Mouse (Mus musculus): ENCODE measurements at regions not wholly inside any gene's neighbourhood (a gene's known extent, or its start where the extent isn't known, plus 50 kb on each side); places are given as distances from the start of the nearest gene placed in this dataset.

DNA sequence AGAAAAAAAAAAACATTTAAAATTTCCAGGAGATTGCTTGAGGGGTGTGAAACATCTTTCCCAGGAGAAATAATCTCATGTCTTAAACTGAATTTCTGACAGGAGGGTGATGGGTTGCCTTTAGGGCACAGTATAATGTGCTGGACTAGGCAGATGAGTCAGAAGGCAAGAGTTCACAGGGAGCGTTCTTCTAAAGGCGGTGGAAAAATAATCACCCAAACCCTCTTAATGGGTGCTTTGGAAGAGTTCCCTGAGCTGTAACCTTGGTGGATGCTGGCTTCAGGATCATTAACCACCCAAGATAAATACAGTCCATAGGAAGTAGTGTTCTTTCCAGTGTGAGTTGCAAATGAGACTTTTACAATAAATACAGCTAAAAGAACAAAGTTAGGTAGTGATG is 378.8 kb downstream of the Fam198b start:
- DNase-seq (ENCODE audit: low spot score) (no peak), ATAC-seq (ENCODE audit: insufficient read depth, low read depth) (no peak)
- no peak overlapping the region for H3K4me2 ChIP-seq (ENCODE audit: low read depth, low read length)
- H3K4me1 ChIP-seq (ENCODE audit: control insufficient read depth, insufficient read depth) = no peaks in the 10 kb centered on the region
- H3K36me3 ChIP-seq (replicated peaks; ENCODE audit: control insufficient read depth, insufficient read depth, low read length) = no peaks in the 10 kb centered on the region
- no peak overlapping the region for H3K4me3 ChIP-seq (ENCODE audit: low read depth, low read length)
- TF ChIP-seq EP300 (IDR thresholded peaks at IDR 0.05; ENCODE audit: low read depth) (no peak), CTCF (IDR thresholded peaks at IDR 0.05; ENCODE audit: low read depth) (no peak)
- H3K27me3 ChIP-seq (ENCODE audit: control insufficient read depth, insufficient read depth, low read length) = no peaks in the 10 kb centered on the region
- 77% methylated on average over 2 of the region's 2 CpGs for WGBS
- H3K9me3 ChIP-seq (replicated peaks; ENCODE audit: control insufficient read depth, low read length) = 0 out of 2 replicates have a peak, but pooled peaks cover 3% of the 10 kb centered on the region
- no peak overlapping the region for H3K9ac ChIP-seq (replicated peaks; ENCODE audit: low read depth, low read length)
- no peak overlapping the region for H3K27ac ChIP-seq (ENCODE audit: low read depth)

GRCm38 (mm10) chr3:80284656-80285055 is 400.3 kb downstream of the Fam198b start:
- DNase-seq (ENCODE audit: low spot score) = no peak
- TF ChIP-seq CTCF (IDR thresholded peaks at IDR 0.05; ENCODE audit: low read depth) (no peak), EP300 (IDR thresholded peaks at IDR 0.05; ENCODE audit: low read depth) (no peak)
- Histone ChIP-seq H3K27me3 (ENCODE audit: control insufficient read depth, insufficient read depth, low read length) (no peaks in the 10 kb centered on the region), H3K9ac (replicated peaks; ENCODE audit: low read depth, low read length) (no peak overlapping the region), H3K4me2 (ENCODE audit: low read depth, low read length) (no peak overlapping the region), H3K4me3 (ENCODE audit: low read depth, low read length) (no peak overlapping the region), H3K36me3 (replicated peaks; ENCODE audit: control insufficient read depth, insufficient read depth, low read length) (no peaks in the 10 kb centered on the region), H3K27ac (ENCODE audit: low read depth) (no peak overlapping the region), H3K4me1 (ENCODE audit: control insufficient read depth, insufficient read depth) (no peaks in the 10 kb centered on the region), H3K9me3 (replicated peaks; ENCODE audit: control insufficient read depth, low read length) (no peaks in the 10 kb centered on the region)
- WGBS = 72% methylated on average over 1 of the region's 1 CpGs
- ATAC-seq (ENCODE audit: insufficient read depth, low read depth) = no peak

DNA sequence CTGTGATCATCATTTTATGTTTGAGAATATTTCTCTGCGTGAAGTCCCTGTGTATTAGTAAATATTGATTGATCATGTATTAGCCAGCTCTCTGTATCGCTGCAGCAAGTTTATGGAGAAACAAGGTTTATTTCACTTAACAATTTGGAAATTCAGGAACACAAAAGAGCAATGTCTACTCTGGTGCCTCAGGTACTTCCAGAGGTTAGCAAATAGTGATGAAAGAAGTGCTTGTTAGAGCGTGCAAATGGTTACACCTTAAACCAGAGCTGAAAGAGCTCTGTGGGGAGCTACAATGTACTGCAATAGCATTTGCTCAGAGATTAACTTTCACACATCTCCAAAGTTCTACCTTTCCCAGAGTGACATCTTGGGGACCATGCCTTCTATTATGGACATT is 400.9 kb downstream of the Fam198b start:
- H3K4me1 ChIP-seq (ENCODE audit: control insufficient read depth, insufficient read depth) = no peaks in the 10 kb centered on the region
- H3K9ac ChIP-seq (replicated peaks; ENCODE audit: low read depth, low read length) = no peak overlapping the region
- WGBS = 80% methylated on average over 3 of the region's 3 CpGs
- H3K27ac ChIP-seq (ENCODE audit: low read depth) = no peak overlapping the region
- H3K36me3 ChIP-seq (replicated peaks; ENCODE audit: control insufficient read depth, insufficient read depth, low read length) = no peaks in the 10 kb centered on the region
- no peaks in the 10 kb centered on the region for H3K9me3 ChIP-seq (replicated peaks; ENCODE audit: control insufficient read depth, low read length)
- TF ChIP-seq CTCF (IDR thresholded peaks at IDR 0.05; ENCODE audit: low read depth) (no peak), EP300 (IDR thresholded peaks at IDR 0.05; ENCODE audit: low read depth) (no peak)
- H3K27me3 ChIP-seq (ENCODE audit: control insufficient read depth, insufficient read depth, low read length) = no peaks in the 10 kb centered on the region
- DNase-seq (ENCODE audit: low spot score) (no peak), ATAC-seq (ENCODE audit: insufficient read depth, low read depth) (no peak)
- H3K4me3 ChIP-seq (ENCODE audit: low read depth, low read length) = no peak overlapping the region
- H3K4me2 ChIP-seq (ENCODE audit: low read depth, low read length) = no peak overlapping the region

- Histone ChIP-seq H3K27me3 (ENCODE audit: control insufficient read depth, insufficient read depth, low read length) (no peaks in the 10 kb centered on the region), H3K36me3 (replicated peaks; ENCODE audit: control insufficient read depth, insufficient read depth, low read length) (no peaks in the 10 kb centered on the region), H3K9ac (replicated peaks; ENCODE audit: low read depth, low read length) (no peak overlapping the region), H3K27ac (ENCODE audit: low read depth) (no peak overlapping the region), H3K4me2 (ENCODE audit: low read depth, low read length) (no peak overlapping the region), H3K4me1 (ENCODE audit: control insufficient read depth, insufficient read depth) (no peaks in the 10 kb centered on the region), H3K4me3 (ENCODE audit: low read depth, low read length) (no peak overlapping the region), H3K9me3 (replicated peaks; ENCODE audit: control insufficient read depth, low read length) (no peaks in the 10 kb centered on the region)
- no peak for ATAC-seq (ENCODE audit: insufficient read depth, low read depth)
- no peak for DNase-seq (ENCODE audit: low spot score)
- WGBS = 70% methylated on average over 4 of the region's 4 CpGs
- TF ChIP-seq EP300 (IDR thresholded peaks at IDR 0.05; ENCODE audit: low read depth) = no peak
- TF ChIP-seq CTCF (IDR thresholded peaks at IDR 0.05; ENCODE audit: low read depth) = no peak
Measured at GRCm38 (mm10) chr3:80293485-80293884, 409.2 kb downstream of the Fam198b start.

DNA sequence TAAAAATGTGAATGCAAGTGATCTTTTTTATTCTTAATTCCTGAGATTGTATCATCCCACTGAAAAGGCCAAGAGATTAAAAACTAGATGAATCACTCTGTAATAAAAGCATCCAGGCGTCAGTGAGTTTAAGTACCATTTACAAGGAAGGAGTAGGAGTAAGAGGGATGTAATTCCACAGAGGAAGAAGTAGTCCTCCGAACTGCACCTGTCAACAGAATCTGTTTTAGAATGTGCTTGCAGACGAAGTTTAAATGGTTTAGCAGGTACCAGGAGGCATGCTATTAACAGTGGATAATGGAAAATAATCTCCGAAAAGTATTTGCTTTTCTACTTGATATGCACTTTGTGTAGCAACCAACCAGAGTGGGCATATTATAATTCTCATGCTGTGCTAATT is 423.3 kb downstream of the Fam198b start:
- Histone ChIP-seq H3K4me3 (ENCODE audit: low read depth, low read length) (no peak overlapping the region), H3K27me3 (ENCODE audit: control insufficient read depth, insufficient read depth, low read length) (no peaks in the 10 kb centered on the region), H3K36me3 (replicated peaks; ENCODE audit: control insufficient read depth, insufficient read depth, low read length) (no peaks in the 10 kb centered on the region), H3K9me3 (replicated peaks; ENCODE audit: control insufficient read depth, low read length) (no peaks in the 10 kb centered on the region), H3K27ac (ENCODE audit: low read depth) (no peak overlapping the region), H3K9ac (replicated peaks; ENCODE audit: low read depth, low read length) (no peak overlapping the region), H3K4me2 (ENCODE audit: low read depth, low read length) (no peak overlapping the region), H3K4me1 (ENCODE audit: control insufficient read depth, insufficient read depth) (no peaks in the 10 kb centered on the region)
- TF ChIP-seq CTCF (IDR thresholded peaks at IDR 0.05; ENCODE audit: low read depth) = no peak
- TF ChIP-seq EP300 (IDR thresholded peaks at IDR 0.05; ENCODE audit: low read depth) = no peak
- DNase-seq (ENCODE audit: low spot score) = no peak
- 59% methylated on average over 4 of the region's 4 CpGs for WGBS
- no peak for ATAC-seq (ENCODE audit: insufficient read depth, low read depth)

GRCm38 (mm10) chr3:80309931-80310330 is 425.6 kb downstream of the Fam198b start:
- Histone ChIP-seq H3K9me3 (replicated peaks; ENCODE audit: control insufficient read depth, low read length) (no peaks in the 10 kb centered on the region), H3K9ac (replicated peaks; ENCODE audit: low read depth, low read length) (no peak overlapping the region), H3K27ac (ENCODE audit: low read depth) (no peak overlapping the region), H3K4me2 (ENCODE audit: low read depth, low read length) (no peak overlapping the region), H3K27me3 (ENCODE audit: control insufficient read depth, insufficient read depth, low read length) (no peaks in the 10 kb centered on the region), H3K4me1 (ENCODE audit: control insufficient read depth, insufficient read depth) (no peaks in the 10 kb centered on the region), H3K4me3 (ENCODE audit: low read depth, low read length) (no peak overlapping the region), H3K36me3 (replicated peaks; ENCODE audit: control insufficient read depth, insufficient read depth, low read length) (no peaks in the 10 kb centered on the region)
- TF ChIP-seq CTCF (IDR thresholded peaks at IDR 0.05; ENCODE audit: low read depth) (no peak), EP300 (IDR thresholded peaks at IDR 0.05; ENCODE audit: low read depth) (no peak)
- WGBS = 63% methylated on average over 4 of the region's 4 CpGs
- no peak for ATAC-seq (ENCODE audit: insufficient read depth, low read depth)
- no peak for DNase-seq (ENCODE audit: low spot score)

Measured in heart, postnatal 0 days (tissue).